Mouse (Mus musculus): ENCODE results near the gene Poldip3.

The Poldip3 gene

DNA sequence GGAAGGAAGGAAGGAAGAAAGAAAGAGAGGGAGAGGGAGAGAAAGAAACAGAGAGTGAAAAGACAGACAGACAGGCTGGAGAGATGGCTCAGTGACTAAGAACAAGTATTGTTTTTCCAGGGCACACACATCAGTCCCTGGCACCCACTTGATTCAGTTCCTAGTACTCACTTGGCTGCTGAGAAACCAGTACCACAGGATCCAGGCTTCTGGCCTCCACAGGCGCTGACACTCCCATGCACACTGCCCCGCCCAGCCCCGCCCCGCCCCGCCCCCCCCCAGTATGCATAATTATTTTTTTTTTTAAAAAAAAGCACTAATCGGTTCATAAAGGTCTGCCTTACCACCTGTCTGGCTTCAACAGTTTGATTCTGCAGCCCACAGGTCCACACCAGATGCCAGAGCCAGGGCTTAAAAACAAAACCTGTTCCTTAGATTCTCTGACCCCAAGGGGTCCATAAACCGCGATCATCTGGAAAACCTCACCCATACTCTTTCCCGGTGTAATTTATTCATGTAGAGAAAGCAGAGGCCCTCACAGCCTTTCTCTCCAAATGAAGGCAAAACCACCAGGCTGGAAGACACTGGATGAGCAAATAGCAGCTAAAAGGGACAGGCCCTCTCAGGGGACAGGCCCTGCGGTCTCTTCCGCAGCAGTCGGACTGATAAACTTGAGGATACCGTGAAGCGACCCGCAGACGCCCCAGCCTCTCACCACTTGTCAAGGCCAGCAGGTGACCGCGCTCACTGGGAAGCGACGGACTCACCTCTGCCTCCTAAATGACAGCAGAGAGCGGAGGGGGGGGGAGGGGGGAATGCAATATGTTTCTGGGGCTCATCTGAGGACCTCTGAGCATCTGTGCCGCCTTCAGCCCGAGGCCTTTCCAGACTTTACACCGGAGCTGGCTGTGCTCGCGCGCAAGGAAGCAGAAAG lies 60.4 kb downstream of the Poldip3 start:
- DNase-seq (ENCODE audit: low spot score in 2 of 2): no peak

DNA sequence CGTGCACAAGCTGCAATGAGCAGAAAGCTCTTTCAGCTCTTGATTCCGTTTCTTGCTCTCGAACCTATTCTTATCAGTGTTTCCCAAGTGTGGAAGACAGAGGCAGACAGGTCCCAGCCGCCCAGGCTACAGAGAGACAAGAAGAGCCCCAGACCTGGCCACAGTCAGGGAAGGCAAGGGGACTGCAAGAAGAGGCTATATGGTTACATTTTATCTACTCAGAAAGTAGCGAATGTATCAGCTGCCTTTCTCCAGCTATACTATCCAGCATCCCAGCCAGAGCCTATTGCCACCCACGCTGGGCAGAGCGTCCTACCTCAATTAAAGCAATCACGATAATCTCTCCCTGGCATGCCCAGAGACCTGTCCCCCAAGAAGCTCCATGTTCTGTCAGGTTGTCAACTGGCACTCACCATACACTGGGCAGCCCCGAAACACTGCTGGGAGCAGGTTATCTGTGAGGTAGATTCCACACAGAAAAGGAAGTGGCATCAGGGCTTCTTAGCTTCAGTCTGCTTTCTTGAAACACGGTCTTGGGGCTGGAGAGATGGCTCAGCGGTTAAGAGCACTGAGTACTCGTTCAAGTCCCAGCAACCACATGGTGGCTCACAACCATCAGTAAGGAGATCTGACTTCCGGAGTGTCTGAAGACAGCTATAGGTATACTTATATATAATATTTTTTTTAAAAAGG lies 62.4 kb downstream of the Poldip3 start:
- DNase-seq (ENCODE audit: low spot score in 2 of 2): no peak

DNA sequence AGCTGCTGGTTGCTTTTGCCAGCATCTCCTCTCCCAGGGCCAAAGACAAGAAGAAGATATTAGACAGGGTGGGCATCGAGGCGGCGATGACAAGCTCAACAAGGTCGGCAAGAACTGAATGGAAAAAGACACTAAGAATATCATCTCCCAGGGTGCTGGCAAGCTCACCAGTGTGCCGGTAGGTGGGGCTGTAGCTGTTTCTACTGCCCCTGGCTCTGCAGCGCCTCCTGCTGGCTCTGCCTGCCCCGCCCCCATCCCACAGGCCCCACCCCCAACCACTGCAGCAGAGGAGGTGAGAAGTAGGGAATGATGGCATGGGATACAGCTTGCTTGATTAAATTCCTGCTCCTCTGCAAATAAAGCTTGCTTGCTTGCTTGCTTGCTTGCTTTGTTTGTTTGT lies 63.3 kb downstream of the Poldip3 start:
- DNase-seq (ENCODE audit: low spot score in 2 of 2): peak in 1 of 2 experiments; percentile 18

DNA sequence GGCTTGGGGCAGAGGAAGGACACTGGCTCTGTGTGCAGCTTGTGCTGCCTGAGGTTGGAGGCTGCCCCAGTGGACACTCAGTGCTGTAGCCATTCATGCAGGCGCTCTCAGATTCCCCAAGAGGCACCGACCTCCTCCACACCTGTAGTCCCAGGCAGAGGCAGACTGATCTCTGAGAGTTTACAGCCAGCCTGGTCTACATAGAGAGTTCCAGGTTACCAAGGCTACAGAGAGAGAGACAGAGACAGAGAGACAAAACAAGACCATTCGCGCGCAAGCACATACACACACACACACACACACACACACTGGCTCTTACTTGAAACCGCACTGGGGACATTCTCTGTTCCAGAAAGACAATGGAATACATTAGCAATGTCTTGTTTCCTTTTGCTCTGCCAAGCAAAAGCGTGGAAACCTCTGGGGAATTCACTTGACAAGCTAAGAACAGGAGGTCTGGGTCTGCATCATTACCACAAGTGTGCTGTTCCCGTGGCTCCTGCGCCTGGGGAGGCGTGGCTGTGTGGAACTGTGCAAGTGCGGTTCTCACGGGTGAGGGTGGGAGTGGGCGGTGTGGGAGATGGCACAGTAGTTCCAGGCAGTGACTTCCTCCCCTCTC lies 65.1 kb downstream of the Poldip3 start:
- peak; percentile 36 to 49 for DNase-seq (ENCODE audit: low spot score in 2 of 2)

DNA sequence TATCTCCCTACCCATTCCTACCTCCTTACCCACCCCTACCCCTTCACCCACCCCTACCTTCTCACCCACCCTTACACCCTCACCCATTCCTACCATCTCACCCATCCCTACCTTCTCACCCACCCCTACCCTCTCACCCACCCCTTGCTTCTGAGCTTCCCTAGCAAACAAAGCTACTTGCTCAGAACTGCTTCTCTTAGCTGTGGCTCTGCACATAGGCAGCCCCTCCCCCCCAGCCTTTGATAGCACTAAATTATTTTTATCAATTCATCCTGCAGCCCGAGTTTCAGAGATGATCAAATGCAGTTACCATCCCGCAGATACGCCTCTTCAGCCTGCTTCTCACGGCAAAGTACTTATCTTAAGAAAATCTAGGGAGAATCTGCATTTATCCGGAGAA lies 65.7 kb downstream of the Poldip3 start:
- DNase-seq (ENCODE audit: low spot score in 2 of 2): peak in 1 of 2 experiments; percentile 37

Measured in right cerebral cortex, adult 2 months (tissue).